Mouse (Mus musculus) C2C12 (cell line): ENCODE measurements around the gene Msantd2. TPM values are rescaled to one million over a fixed set of nuclear protein-coding genes. Genes with fewer than 3 reads are reported as not detected.

ENCODE experiments used
- H3K27me3 ChIP-seq: one replicate; pipeline ENCODE4 v1.6.1; 2011; ENCODE audit not compliant: control insufficient read depth, insufficient read depth, insufficient read length
- H3K36me3 ChIP-seq: one replicate; pipeline ENCODE4 v1.6.1; 2011; ENCODE audit not compliant: control insufficient read depth, insufficient read depth
- H3K4me3 ChIP-seq: one replicate; pipeline ENCODE4 v1.5.1; 2011; ENCODE audit warnings: mild to moderate bottlenecking, control low read depth; ENCODE audit not compliant: poor library complexity, insufficient read depth, severe bottlenecking
- H3K79me2 ChIP-seq: one replicate; pipeline ENCODE4 v1.6.1; 2011; ENCODE audit not compliant: control insufficient read depth, insufficient read depth
- H3K79me3 ChIP-seq: one replicate; pipeline ENCODE4 v1.6.1; 2011; ENCODE audit warnings: low read depth, control low read depth
- H3ac ChIP-seq: one replicate; pipeline ENCODE3; 2011; ENCODE audit warnings: low read depth; ENCODE audit not compliant: control insufficient read depth, insufficient read length
- CEBPB ChIP-seq: IDR thresholded peaks from one replicate; pipeline ENCODE4 v1.6.1; 2011; ENCODE audit warnings: low read depth, mild to moderate bottlenecking, control low read depth, moderate library complexity
- CTCF ChIP-seq: IDR thresholded peaks from one replicate; pipeline ENCODE4 v1.5.1; 2011; ENCODE audit not compliant: control insufficient read depth, insufficient read depth, insufficient read length
- FOSL1 ChIP-seq: IDR thresholded peaks from one replicate; pipeline ENCODE4 v1.8.0; 2011; ENCODE audit warnings: mild to moderate bottlenecking, low read length; ENCODE audit not compliant: poor library complexity, insufficient read depth, severe bottlenecking
- MAX ChIP-seq: IDR thresholded peaks from one replicate; pipeline ENCODE4 v1.6.1; 2011; ENCODE audit warnings: mild to moderate bottlenecking, control low read depth
- MYOD1 ChIP-seq: IDR thresholded peaks from one replicate; pipeline ENCODE4 v1.6.1; 2011; ENCODE audit warnings: low read depth; ENCODE audit not compliant: control insufficient read depth, insufficient read length
- MYOG ChIP-seq: IDR thresholded peaks from one replicate; pipeline ENCODE4 v1.6.1; 2011; ENCODE audit not compliant: control insufficient read depth, insufficient read length; ENCODE audit errors: extremely low read depth
- USF1 ChIP-seq: IDR thresholded peaks from one replicate; pipeline ENCODE4 v1.6.1; 2011; ENCODE audit warnings: low read depth, mild to moderate bottlenecking, control low read depth, moderate library complexity
- polyA plus RNA-seq: library from polyadenylated mRNA; unstranded; fragments of >200 nt; fragmentation: generic; extraction: Trizol; gene quantifications from one replicate; pipeline ENCODE4 v1.2.1, GENCODE M21; 2012; ENCODE audit warnings: missing spikeins

Msantd2 gene
- polyA plus RNA-seq, 1 experiment: 8.4 TPM

DNA sequence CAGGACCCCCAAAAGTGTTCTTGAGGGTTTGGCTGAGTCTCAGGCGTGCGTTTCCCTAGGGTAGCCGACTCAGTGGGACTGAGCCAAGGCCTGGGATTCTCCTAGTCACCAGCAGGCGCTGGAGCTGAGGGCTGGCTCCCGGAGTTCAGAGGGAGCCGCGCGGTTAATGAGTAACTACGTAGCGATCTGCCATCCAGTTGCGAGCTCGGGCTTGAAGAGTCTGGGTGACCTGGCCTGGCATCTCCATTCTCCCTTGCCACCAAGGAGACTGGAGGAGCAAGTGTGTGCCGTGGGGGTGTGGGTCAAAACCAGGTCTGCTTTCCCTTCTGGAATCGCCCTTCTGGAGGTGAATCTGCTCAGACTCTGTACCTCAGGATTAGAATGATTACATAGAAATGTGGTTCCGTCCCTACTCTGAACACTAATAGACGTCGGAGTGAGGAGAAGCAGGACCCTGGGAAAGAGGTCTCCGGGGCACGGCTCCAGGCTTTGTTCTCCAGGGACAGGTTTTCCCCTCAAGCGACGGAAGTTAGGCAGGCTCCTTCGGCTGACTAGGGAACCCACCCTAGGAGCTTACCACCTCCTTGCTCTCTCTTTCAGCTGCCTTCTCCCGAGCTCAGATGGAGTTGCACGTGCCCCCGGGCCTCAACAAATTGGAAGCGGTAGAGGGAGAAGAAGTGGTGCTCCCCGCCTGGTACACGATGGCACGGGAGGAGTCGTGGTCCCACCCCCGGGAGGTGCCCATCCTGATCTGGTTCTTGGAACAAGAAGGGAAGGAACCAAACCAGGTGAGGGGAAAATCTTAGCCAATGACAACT, 42.0 kb downstream of the Msantd2 start:
- Histone ChIP-seq H3K79me3 (no peaks in the 10 kb centered on the region), H3K36me3 (peaks cover 6% of the 10 kb centered on the region), H3K27me3 (no peaks in the 10 kb centered on the region), H3ac (no peak overlapping the region), H3K4me3 (no peak overlapping the region), H3K79me2 (no peaks in the 10 kb centered on the region)
- TF ChIP-seq MYOD1: no peak
- TF ChIP-seq FOSL1: no peak
- TF ChIP-seq MYOG: no peak
- TF ChIP-seq CEBPB: no peak
- TF ChIP-seq CTCF: no peak
- TF ChIP-seq MAX: no peak
- no peak for TF ChIP-seq USF1

DNA sequence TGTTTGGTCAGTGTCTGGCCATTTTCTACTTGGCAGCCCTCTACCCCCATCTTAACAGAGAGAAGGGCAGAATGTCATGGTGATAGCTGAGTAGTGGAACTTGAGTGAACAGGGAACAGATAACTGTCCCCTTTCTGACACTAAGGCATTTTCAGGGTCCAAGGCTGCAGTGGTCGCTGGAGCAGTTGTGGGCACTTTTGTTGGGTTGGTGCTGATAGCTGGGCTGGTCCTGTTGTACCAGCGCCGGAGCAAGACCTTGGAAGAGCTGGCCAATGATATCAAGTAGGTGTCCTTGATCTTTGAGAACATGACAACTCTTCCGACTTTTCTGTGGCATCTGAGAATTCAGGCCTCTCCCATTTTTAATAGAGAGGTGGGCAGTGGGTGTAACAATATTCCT, 47.7 kb downstream of the Msantd2 start:
- H3ac ChIP-seq: no peak overlapping the region
- no peaks in the 10 kb centered on the region for H3K27me3 ChIP-seq
- H3K36me3 ChIP-seq: no peaks in the 10 kb centered on the region
- H3K79me2 ChIP-seq: no peaks in the 10 kb centered on the region
- TF ChIP-seq CTCF (no peak), FOSL1 (no peak), MYOD1 (no peak), MYOG (no peak), USF1 (no peak), CEBPB (no peak), MAX (no peak)
- no peak overlapping the region for H3K4me3 ChIP-seq
- H3K79me3 ChIP-seq: no peaks in the 10 kb centered on the region

DNA sequence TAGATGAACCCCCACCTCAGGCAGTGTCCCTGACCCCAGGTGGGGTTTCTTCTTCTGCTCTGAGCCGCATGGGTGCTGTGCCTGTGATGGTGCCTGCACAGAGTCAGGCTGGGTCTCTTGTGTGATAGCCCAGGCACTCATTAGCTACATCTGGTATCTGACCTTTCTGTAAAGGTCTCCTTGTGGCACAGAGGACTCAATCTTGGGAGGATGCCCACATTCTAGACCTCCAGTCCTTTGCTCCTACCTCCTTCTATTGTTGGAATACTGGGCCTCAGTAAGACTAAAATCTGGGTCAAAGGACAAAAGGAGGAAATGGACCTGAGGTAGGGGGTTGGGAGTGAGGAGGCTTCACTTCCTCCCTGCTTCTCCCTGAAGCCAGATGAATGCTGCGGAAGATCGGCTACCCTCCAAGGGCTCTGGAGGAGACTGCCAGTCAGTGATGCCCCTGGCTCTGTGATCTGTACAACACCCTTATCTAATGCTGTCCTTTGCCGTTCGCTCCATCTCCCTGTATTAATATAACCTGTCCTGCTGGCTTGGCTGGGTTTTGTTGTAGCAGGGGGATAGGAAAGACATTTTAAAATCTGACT, 48.6 kb downstream of the Msantd2 start:
- H3K27me3 ChIP-seq: no peaks in the 10 kb centered on the region
- no peaks in the 10 kb centered on the region for H3K79me2 ChIP-seq
- H3K36me3 ChIP-seq: no peaks in the 10 kb centered on the region
- H3ac ChIP-seq: no peak overlapping the region
- no peaks in the 10 kb centered on the region for H3K79me3 ChIP-seq
- no peak overlapping the region for H3K4me3 ChIP-seq
- TF ChIP-seq MYOD1: no peak

DNA sequence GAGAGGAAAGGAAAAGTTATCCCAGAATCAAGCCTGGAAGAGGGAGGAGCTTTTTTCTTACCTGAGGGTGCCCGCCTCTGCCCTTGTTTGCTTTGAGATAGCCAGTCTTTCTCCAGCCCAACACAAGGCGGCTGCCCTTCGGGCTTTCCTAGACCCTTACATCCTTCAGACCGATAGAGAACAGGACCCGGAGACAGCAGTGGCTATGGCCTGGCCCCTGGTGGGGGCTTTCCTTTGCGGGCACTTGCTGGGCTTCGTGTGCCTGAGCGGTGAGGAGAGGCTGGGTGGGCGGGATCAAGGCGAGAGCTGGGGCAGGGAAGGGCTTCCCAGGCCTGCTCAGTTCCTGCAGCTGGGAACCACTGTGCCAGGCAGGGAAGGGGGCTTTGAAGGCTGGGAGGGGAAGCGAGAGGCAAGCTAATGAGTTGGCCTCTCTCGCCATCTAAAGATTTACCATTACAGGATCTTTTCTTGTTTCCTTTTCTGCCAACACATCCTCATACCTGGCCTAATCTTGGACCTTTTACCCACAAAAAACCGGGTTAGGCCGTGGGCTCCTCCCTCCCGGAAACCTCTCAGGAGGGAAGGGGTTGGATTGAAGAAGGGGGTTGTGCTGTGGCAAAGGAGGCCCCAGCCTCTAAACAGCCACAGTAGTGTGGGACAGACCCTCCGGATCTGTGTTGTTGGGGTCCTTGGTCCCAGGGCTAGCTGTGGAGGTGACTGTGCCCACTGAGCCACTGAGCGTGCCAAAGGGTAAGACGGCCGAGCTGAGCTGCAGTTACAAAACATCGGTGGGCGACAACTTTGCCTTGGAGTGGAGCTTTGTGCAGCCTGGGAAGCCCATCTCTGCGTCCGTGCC, 50.3 kb downstream of the Msantd2 start, which contains the start of gene Vsig2:
Vsig2 (plus strand) TSS at position 86 of the 856 bp plus-strand sequence.
- no peaks in the 10 kb centered on the region for H3K36me3 ChIP-seq
- no peaks in the 10 kb centered on the region for H3K27me3 ChIP-seq
- no peaks in the 10 kb centered on the region for H3K79me2 ChIP-seq
- H3K79me3 ChIP-seq: no peaks in the 10 kb centered on the region
- TF ChIP-seq CTCF (no peak), MYOG (no peak), FOSL1 (no peak), CEBPB (no peak), MYOD1 (no peak), USF1 (no peak), MAX (no peak)
- no peak within 1 kb of the TSS for H3ac ChIP-seq
- H3K4me3 ChIP-seq: no peak within 1 kb of the TSS

DNA sequence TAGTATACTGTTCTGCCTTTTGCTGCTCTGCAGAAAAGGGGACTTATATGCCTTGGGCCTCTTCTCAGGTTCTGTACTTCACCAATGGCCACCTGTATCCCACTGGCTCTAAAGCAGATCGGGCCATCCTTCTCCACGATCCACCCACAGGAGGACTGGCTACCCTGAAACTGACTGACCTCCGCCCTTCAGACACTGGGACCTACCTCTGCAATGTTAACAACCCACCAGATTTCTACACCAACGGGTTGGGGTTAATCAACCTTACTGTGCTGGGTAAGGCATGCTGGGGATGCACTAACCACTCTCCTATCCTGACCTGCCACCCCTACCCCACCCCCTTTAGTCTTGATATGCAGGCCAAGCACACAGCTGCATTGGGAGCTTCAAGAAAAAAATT, 51.1 kb downstream of the Msantd2 start:
- Histone ChIP-seq H3K27me3 (no peaks in the 10 kb centered on the region), H3K79me2 (no peaks in the 10 kb centered on the region), H3ac (no peak overlapping the region), H3K4me3 (no peak overlapping the region), H3K36me3 (no peaks in the 10 kb centered on the region), H3K79me3 (no peaks in the 10 kb centered on the region)
- TF ChIP-seq CTCF (no peak), MYOD1 (no peak), MAX (no peak), FOSL1 (no peak), USF1 (no peak), CEBPB (no peak), MYOG (no peak)
